Mouse (Mus musculus) gastrocnemius, adult 2 months (tissue): Measurements from ENCODE around the gene Slc16a10. TPM values are rescaled to one million over a fixed set of nuclear protein-coding genes. Genes with fewer than 3 reads are reported as not detected.
A peak's percentile ranks its signal among the peaks of the same experiment; 100 is the strongest.

ENCODE experiments used
- DNase-seq: peaks from one replicate; pipeline ENCODE4 v3.0.0; 2022
- H3K27ac ChIP-seq: fragments of 200-600 bp; 2 replicates; pipeline ENCODE4 v1.8.1; 2022; ENCODE audit warnings: mild to moderate bottlenecking
- H3K4me3 ChIP-seq: fragments of 200-600 bp; 2 replicates; pipeline ENCODE4 v1.8.1; 2022; ENCODE audit warnings: mild to moderate bottlenecking, moderate library complexity
- CTCF ChIP-seq: fragments of 200-600 bp; IDR thresholded peaks from 2 replicates; pipeline ENCODE4 v1.8.1; 2022; ENCODE audit warnings: antibody characterized with exemption, mild to moderate bottlenecking, moderate library complexity
- intact Hi-C: fragments of 180-260 bp; cut with DNase I; formaldehyde crosslinking; loops from one replicate; pipeline ENCODE4 v1.15.1; 2025
- total RNA-seq, 2 experiments: library from RNA; stranded (reverse); gene quantifications; 2 replicates each; pipeline ENCODE4 v1.2.3; 2021

The Slc16a10 gene
- total RNA-seq, 2 experiments from 2014 or later, result 39.8 to 43.6 TPM

- H3K27ac ChIP-seq, result peak overlapping the region; percentile 55; the same call in 1 of the 2 replicates
- peak; percentile 74 for TF ChIP-seq CTCF
- H3K4me3 ChIP-seq, result no peak overlapping the region
- peak; percentile 39 for DNase-seq
- intact Hi-C loops, result loop anchor here (1.0 kb wide), 1 partner anchor 159 kb away; no protein-coding TSS in a partner anchor
Observed at GRCm38 (mm10) chr10:40053257-40053895, 88.7 kb downstream of the Slc16a10 start.

DNA sequence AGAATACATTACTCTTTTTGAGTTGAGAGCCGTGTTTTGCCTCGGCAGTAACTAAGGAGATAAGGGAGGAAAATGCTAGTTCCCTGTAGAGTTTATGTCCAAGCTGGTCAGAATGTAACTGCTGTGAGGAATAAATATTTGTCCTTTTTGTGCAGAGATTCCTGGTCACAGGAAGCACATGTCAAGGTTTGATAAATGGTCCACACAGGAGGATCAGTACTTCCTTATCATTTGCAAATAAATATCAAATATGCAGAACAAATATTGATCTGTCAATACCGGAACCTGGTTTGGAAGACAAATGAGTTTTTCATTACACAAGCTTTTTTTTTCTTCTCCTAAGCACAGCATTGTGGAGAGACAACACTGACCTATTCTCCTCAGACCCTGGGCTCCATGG, 90.1 kb downstream of the Slc16a10 start:
- no peak for DNase-seq
- no peak overlapping the region for H3K4me3 ChIP-seq
- H3K27ac ChIP-seq, result no peak overlapping the region
- intact Hi-C loops, result no loop called here
- TF ChIP-seq CTCF, result no peak

DNA sequence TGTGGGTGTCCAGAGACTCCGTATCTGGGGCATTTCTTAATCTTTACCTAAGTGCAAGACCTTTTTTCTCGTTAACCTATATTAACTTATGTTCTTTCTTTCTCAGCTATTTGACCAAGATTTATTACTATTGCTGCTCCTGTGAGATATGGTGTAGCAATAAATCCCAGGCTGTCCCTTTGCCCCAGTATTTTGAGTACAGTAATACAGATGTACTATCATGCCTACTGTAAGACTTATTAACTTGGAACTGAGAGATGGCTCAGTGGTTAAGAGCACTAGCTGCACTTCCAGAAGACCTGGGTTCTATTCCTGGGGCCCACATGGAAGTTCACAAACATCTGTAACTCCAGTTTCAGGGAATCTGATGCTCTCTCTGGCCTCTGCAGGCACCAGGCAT, 91.3 kb downstream of the Slc16a10 start:
- intact Hi-C loops, result no loop called here
- Histone ChIP-seq H3K27ac (no peak overlapping the region), H3K4me3 (no peak overlapping the region)
- DNase-seq, result no peak
- no peak for TF ChIP-seq CTCF

DNA sequence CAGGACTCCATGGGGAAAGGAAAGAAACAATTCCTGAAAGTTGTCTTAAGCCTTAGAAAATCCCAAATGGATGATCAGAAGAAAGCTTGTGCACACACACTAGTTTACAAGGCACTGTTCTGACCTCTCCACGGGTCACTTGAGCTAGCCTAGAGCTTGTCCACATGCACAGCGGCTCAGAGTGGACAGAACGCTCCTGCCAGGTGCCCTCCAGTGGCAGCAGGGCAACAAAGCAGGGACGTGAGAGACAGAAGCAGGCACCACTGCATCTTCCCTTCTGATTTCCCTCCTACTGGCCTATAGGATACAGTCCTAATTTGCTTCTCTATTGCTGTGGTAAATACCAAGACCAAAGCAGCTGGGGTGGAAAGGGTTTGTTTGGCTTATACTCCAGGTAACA, 100.7 kb downstream of the Slc16a10 start:
- H3K27ac ChIP-seq, result no peak overlapping the region
- intact Hi-C loops, result loop anchor here (5.0 kb wide), 1 partner anchor 84 kb away; no protein-coding TSS in a partner anchor
- peak; percentile 52 for TF ChIP-seq CTCF

DNA sequence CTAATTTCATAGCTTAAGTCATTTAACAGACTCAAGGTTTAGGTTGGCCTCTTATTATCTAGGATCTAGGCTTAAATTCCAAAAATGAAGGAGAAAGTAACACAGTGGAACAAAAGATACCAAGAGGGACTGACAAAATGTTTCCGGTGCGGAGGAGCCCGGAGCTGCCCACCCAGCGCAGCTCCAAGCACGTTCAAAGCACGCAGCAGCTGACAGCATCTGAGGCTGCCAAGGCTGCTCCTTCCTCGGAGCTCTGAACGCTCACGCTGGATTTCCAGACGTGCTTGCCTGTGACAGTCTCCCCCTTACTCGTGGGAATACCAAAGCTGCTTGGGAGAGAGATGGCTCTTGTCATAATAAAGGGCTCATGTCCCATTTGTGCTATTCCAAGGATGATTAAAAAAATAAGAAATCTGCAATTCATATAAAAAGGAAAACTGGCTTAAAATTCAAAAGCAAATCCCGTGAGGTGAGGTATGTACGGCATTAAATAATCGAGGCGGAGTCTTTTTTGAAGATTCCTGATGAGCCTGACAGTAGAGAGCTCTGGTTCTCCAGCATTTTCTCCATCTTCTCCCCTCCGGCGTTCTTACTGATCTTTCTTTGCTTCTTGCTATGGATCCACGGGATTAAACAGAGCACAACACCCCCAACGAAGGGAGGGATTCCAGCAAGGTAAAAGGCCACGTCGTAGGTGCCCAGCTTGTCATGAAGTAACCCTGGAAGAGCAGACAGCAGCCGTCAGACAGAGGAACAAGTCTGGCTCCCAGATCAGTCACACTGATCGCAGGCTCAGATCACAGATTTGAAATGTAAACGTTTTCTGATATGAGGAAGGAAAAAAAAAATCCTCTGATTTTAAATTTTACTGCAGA, 105.1 kb downstream of the Slc16a10 start:
- peak; percentile 22 for DNase-seq
- no peak for TF ChIP-seq CTCF
- intact Hi-C loops, result no loop called here
- H3K27ac ChIP-seq, result no peak overlapping the region
- H3K4me3 ChIP-seq, result no peak overlapping the region

More for the DNA sequence above, 100.7 kb downstream of the Slc16a10 start:
- DNase-seq, result peak; percentile 26
- H3K4me3 ChIP-seq, result no peak overlapping the region

GRCm38 (mm10) chr10:40034956-40035355, 107.1 kb downstream of the Slc16a10 start:
- DNase-seq, result no peak
- H3K27ac ChIP-seq, result no peak overlapping the region
- no peak for TF ChIP-seq CTCF
- no peak overlapping the region for H3K4me3 ChIP-seq
- intact Hi-C loops, result no loop called here

GRCm38 (mm10) chr10:40032897-40033296, 109.2 kb downstream of the Slc16a10 start:
- DNase-seq, result no peak
- no peak for TF ChIP-seq CTCF
- intact Hi-C loops, result no loop called here
- Histone ChIP-seq H3K27ac (no peak overlapping the region), H3K4me3 (no peak overlapping the region)

- intact Hi-C loops, result no loop called here
- no peak overlapping the region for H3K4me3 ChIP-seq
- H3K27ac ChIP-seq, result no peak overlapping the region
Observed at GRCm38 (mm10) chr10:40030716-40031115, 111.3 kb downstream of the Slc16a10 start.

GRCm38 (mm10) chr10:40029610-40030009, 112.4 kb downstream of the Slc16a10 start:
- no peak for TF ChIP-seq CTCF
- Histone ChIP-seq H3K27ac (no peak overlapping the region), H3K4me3 (no peak overlapping the region)
- intact Hi-C loops, result no loop called here
- DNase-seq, result no peak

More at GRCm38 (mm10) chr10:40030716-40031115, 111.3 kb downstream of the Slc16a10 start:
- TF ChIP-seq CTCF, result no peak
- no peak for DNase-seq

GRCm38 (mm10) chr10:40028091-40028490, 114.0 kb downstream of the Slc16a10 start:
- intact Hi-C loops, result no loop called here
- TF ChIP-seq CTCF, result no peak
- H3K4me3 ChIP-seq, result no peak overlapping the region
- no peak for DNase-seq
- H3K27ac ChIP-seq, result no peak overlapping the region

- no peak overlapping the region for H3K27ac ChIP-seq
- DNase-seq, result no peak
- TF ChIP-seq CTCF, result no peak
- intact Hi-C loops, result no loop called here
- H3K4me3 ChIP-seq, result no peak overlapping the region
Observed at GRCm38 (mm10) chr10:40026546-40026945, 115.5 kb downstream of the Slc16a10 start.

GRCm38 (mm10) chr10:40025560-40025959, 116.5 kb downstream of the Slc16a10 start:
- no peak for TF ChIP-seq CTCF
- Histone ChIP-seq H3K27ac (peak overlapping the region; percentile 90), H3K4me3 (peak overlapping the region; percentile 73)
- no peak for DNase-seq
- intact Hi-C loops, result no loop called here
